In genomic region chr6:31665671-31666486, GRCm38 (mm10) we compare ENCODE assay signal across 10 mouse cellular contexts.
DNase-seq lines count a peak whose midpoint lies in the region; ATAC-seq and TF ChIP-seq lines count a peak whose summit lies in the region.
"Had no signal": no experiment of that assay in that cellular context is flagged by ENCODE, and none has a peak within 500 bp of the region (broad histone marks: within the 10 kb centered on the region; RNA-seq: fewer than 3 reads in every experiment).

No protein-coding gene starts in this region.

- no peaks in the 10 kb centered on the region for H3K36me3 ChIP-seq in intestine, postnatal 0 days (ENCODE audit: control insufficient read depth, insufficient read depth)
- H3K36me3 ChIP-seq in intestine, embryonic 16.5 days (ENCODE audit: control insufficient read depth, insufficient read depth, low read length): no peaks in the 10 kb centered on the region
- no peaks in the 10 kb centered on the region for H3K36me3 ChIP-seq in ES-Bruce4 (ENCODE audit: control insufficient read depth, insufficient read depth, low read length, poor library complexity, severe bottlenecking)
- no peaks in the 10 kb centered on the region for H3K36me3 ChIP-seq in limb, embryonic 10.5 days

- H3K9me3 ChIP-seq in intestine, postnatal 0 days (ENCODE audit: control insufficient read depth): no peaks in the 10 kb centered on the region
- no peaks in the 10 kb centered on the region for H3K9me3 ChIP-seq in intestine, embryonic 16.5 days (ENCODE audit: control insufficient read depth, low read length)
- no peaks in the 10 kb centered on the region for H3K9me3 ChIP-seq in ES-Bruce4 (replicated peaks; ENCODE audit: control insufficient read depth, insufficient read depth, low read length, poor library complexity, severe bottlenecking)
- H3K9me3 ChIP-seq in limb, embryonic 10.5 days (replicated peaks): no peaks in the 10 kb centered on the region

- peak; percentile 19 for DNase-seq in brain, embryonic 14.5 days (ENCODE audit: low read depth)
- DNase-seq in limb, embryonic 10.5 days (ENCODE audit: low spot score): peak; percentile 65
- DNase-seq in urinary bladder, postnatal 4 days (ENCODE audit: low spot score in 2 of 2): no peak
- DNase-seq in ovary, postnatal 14 days (ENCODE audit: low spot score): no peak
- no peak for DNase-seq in Muller cell, postnatal 12 days (ENCODE audit: inconsistent ontology term)
- DNase-seq: cerebellum, adult 9-10 months had no signal

- ATAC-seq in intestine, postnatal 0 days: no peak
- no peak for ATAC-seq in intestine, embryonic 16.5 days

- WGBS in intestine, postnatal 0 days: 47% methylated on average over 17 of the region's 17 CpGs
- WGBS in intestine, embryonic 16.5 days: 46% methylated on average over 17 of the region's 17 CpGs
- WGBS in limb, embryonic 10.5 days: 53% methylated on average over 17 of the region's 17 CpGs

- peak; percentile 42 for TF ChIP-seq CTCF in intestine, postnatal 0 days (IDR thresholded peaks at IDR 0.05; ENCODE audit: low read depth)
- TF ChIP-seq CTCF in ES-Bruce4 (IDR thresholded peaks at IDR 0.05; ENCODE audit: low read depth, low read length): peak; percentile 39
- TF ChIP-seq CTCF in brain, embryonic 14.5 days (IDR thresholded peaks at IDR 0.05; ENCODE audit: borderline replicate concordance, extremely low read depth, insufficient read depth, insufficient read length): peak; percentile 17; the same call in 1 of the 2 replicates

- no peaks in the 10 kb centered on the region for H3K27me3 ChIP-seq in intestine, postnatal 0 days (replicated peaks; ENCODE audit: control insufficient read depth, insufficient read depth, low read length)
- no peaks in the 10 kb centered on the region for H3K27me3 ChIP-seq in intestine, embryonic 16.5 days (replicated peaks; ENCODE audit: control insufficient read depth, insufficient read depth, low read length)
- H3K27me3 ChIP-seq in ES-Bruce4 (ENCODE audit: control insufficient read depth, insufficient read depth, low read length, poor library complexity, severe bottlenecking): no peaks in the 10 kb centered on the region
- H3K27me3 ChIP-seq in limb, embryonic 10.5 days (ENCODE audit: low read depth, poor library complexity, severe bottlenecking): peaks cover 8% of the 10 kb centered on the region

- no peak for TF ChIP-seq POLR2A in ES-Bruce4 (IDR thresholded peaks at IDR 0.05; ENCODE audit: insufficient read depth, low read length)
- no peak for TF ChIP-seq POLR2A in brain, embryonic 14.5 days (IDR thresholded peaks at IDR 0.05; ENCODE audit: borderline replicate concordance, extremely low read depth, insufficient read depth, insufficient read length, poor library complexity, severe bottlenecking)

- no peak overlapping the region for H3K4me3 ChIP-seq in intestine, postnatal 0 days (ENCODE audit: low read depth, low read length)
- no peak overlapping the region for H3K4me3 ChIP-seq in intestine, embryonic 16.5 days (ENCODE audit: low read length)
- H3K4me3 ChIP-seq in ES-Bruce4 (ENCODE audit: low read depth, low read length): peak overlapping the region; percentile 9; the same call in 1 of the 2 replicates
- 0 out of 2 replicates have a peak overlapping the region, but pooled peaks have one; percentile 12 for H3K4me3 ChIP-seq in limb, embryonic 10.5 days
- H3K4me3 ChIP-seq: myocyte had no signal

- no peak for TF ChIP-seq EP300 in ES-Bruce4 (IDR thresholded peaks at IDR 0.05; ENCODE audit: insufficient read depth, low read depth, low read length)

- no peak overlapping the region for H3K9ac ChIP-seq in intestine, postnatal 0 days (ENCODE audit: low read depth, low read length)
- no peak overlapping the region for H3K9ac ChIP-seq in intestine, embryonic 16.5 days (ENCODE audit: low read depth, low read length)
- H3K9ac ChIP-seq in ES-Bruce4 (ENCODE audit: low read depth, poor library complexity, severe bottlenecking): no peak overlapping the region

- no peaks in the 10 kb centered on the region for H3K4me1 ChIP-seq in intestine, postnatal 0 days (replicated peaks; ENCODE audit: control insufficient read depth, insufficient read depth, low read length)
- no peaks in the 10 kb centered on the region for H3K4me1 ChIP-seq in intestine, embryonic 16.5 days (ENCODE audit: control insufficient read depth, insufficient read depth, low read length)
- H3K4me1 ChIP-seq in ES-Bruce4 (ENCODE audit: control insufficient read depth, insufficient read depth, low read length): peaks cover 2% of the 10 kb centered on the region
- peaks cover 22% of the 10 kb centered on the region for H3K4me1 ChIP-seq in limb, embryonic 10.5 days

- no peak overlapping the region for H3K4me2 ChIP-seq in intestine, postnatal 0 days (replicated peaks; ENCODE audit: low read depth)
- no peak overlapping the region for H3K4me2 ChIP-seq in intestine, embryonic 16.5 days (ENCODE audit: low read depth, low read length)

- no peak overlapping the region for H3K27ac ChIP-seq in intestine, postnatal 0 days (ENCODE audit: low read depth, low read length)
- no peak overlapping the region for H3K27ac ChIP-seq in intestine, embryonic 16.5 days (ENCODE audit: low read length)
- H3K27ac ChIP-seq in ES-Bruce4 (ENCODE audit: insufficient read depth, low read length): no peak overlapping the region
- peak overlapping the region; percentile 61 for H3K27ac ChIP-seq in limb, embryonic 10.5 days

Comparison
In these comparisons a context has a peak if more than half of its experiments do, and no peak if none do; other contexts are left out.
1. H3K4me3 ChIP-seq: peak in ES-Bruce4 (single experiment) and limb, embryonic 10.5 days (single experiment); none in intestine, postnatal 0 days (single experiment) and intestine, embryonic 16.5 days (single experiment).
2. DNase-seq: peak in brain, embryonic 14.5 days (single experiment) and limb, embryonic 10.5 days (single experiment); none in urinary bladder, postnatal 4 days (0 of 2), ovary, postnatal 14 days (single experiment) and Muller cell, postnatal 12 days (single experiment).
3. Peak in every context shown above with its lines, with median percentiles within 50 percentile points of each other: CTCF ChIP-seq.